Mouse (Mus musculus): Measurements from ENCODE around the gene 2310002L09Rik. TPM values are rescaled to one million over a fixed set of nuclear protein-coding genes. Genes with fewer than 3 reads are reported as not detected.

Gene 2310002L09Rik
- polyA plus RNA-seq (2014; fragmentation: Illumina TruSeq; extraction: RNeasy Lipid Tissue Mini Kit (QIAGEN cat#74804); ENCODE audit: insufficient read depth, low read depth, low replicate concordance): 0.46 TPM

DNA sequence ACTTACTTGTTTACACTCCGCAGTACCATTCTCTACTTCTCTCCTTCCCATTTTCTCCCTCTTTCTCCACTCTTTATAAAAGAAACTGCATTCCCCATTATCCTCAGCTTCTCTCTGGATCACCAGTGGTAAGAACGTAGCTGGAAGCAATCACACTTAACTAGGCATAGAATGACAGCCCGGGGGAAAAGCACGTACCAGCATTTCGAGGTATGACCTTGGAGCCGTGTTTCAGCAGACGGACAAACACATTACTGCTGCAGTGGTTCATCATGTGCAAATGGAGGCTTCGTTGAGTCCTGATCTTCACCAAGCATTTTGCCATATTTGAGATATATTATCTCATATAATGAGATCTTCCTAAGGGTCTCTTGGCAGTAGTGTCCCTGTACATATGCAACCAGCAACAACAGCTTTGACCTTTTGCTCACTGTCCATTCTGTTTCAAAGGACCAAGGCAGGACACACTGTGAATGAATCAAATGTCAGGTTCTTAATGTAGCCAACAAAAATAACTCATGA lies at the start of gene 2310002L09Rik:
Gene 2310002L09Rik, minus strand, starts transcription at position 472 of the 522 bp plus-strand sequence.

DNA sequence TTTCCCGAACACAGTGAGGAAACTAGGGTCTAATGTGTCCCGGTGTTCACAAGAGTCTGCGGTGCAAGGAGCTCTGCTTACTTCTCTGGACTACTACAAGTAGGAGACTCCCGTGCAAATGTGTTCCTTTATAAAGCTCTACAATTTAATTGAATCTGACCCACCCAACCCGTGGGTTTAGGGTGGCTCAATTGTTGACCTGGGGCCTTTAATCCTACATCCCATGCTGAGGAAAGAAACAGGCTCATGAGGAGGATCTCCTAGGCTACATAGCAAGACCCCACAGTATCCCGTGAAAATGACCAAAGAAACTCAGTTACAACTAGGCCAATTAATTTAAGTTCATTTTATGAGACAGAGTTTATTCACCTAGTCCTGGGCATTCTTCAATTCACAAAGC lies 30.0 kb downstream of the 2310002L09Rik start, which contains the start of gene Gm11756:
Gene Gm11756, minus strand, starts transcription at position 101 of the 400 bp plus-strand sequence.

GRCm38 (mm10) chr4:73905853-73906252 lies 44.8 kb downstream of the 2310002L09Rik start, which contains the start of gene Gm13871:
TSS of gene Gm13871 (minus strand) at chr4:73905953.

DNA sequence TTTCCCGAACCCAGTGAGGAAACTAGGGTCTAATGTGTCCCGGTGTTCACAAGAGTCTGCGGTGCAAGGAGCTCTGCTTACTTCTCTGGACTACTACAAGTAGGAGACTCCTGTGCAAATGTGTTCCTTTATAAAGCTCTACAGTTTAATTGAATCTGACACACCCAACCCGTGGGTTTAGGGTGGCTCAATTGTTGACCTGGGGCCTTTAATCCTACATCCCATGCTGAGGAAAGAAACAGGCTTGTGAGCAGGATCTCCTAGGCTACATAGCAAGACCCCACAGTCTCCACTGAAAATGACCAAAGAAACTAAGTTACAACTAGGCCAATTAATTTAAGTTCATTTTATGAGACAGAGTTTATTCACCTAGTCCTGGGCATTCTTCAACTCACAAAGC lies 59.6 kb downstream of the 2310002L09Rik start, which contains the start of gene Gm11757:
Gene Gm11757, minus strand, starts transcription at position 101 of the 400 bp plus-strand sequence.

Other genes with a start within 250 kb of the 2310002L09Rik start
- 5.6 TPM for gene Rasef, start 159.9 kb downstream of the 2310002L09Rik start, polyA plus RNA-seq (2014; fragmentation: Illumina TruSeq; extraction: RNeasy Lipid Tissue Mini Kit (QIAGEN cat#74804); ENCODE audit: insufficient read depth, low read depth, low replicate concordance)
- not detected for gene Gm11758, start 74.6 kb downstream of the 2310002L09Rik start, polyA plus RNA-seq (2014; fragmentation: Illumina TruSeq; extraction: RNeasy Lipid Tissue Mini Kit (QIAGEN cat#74804); ENCODE audit: insufficient read depth, low read depth, low replicate concordance)
- gene Gm11757, start 59.7 kb downstream of the 2310002L09Rik start, polyA plus RNA-seq (2014; fragmentation: Illumina TruSeq; extraction: RNeasy Lipid Tissue Mini Kit (QIAGEN cat#74804); ENCODE audit: insufficient read depth, low read depth, low replicate concordance): not detected
- gene Gm13871, start 44.9 kb downstream of the 2310002L09Rik start, polyA plus RNA-seq (2014; fragmentation: Illumina TruSeq; extraction: RNeasy Lipid Tissue Mini Kit (QIAGEN cat#74804); ENCODE audit: insufficient read depth, low read depth, low replicate concordance): not detected
- not detected for gene Gm11756, start 30.1 kb downstream of the 2310002L09Rik start, polyA plus RNA-seq (2014; fragmentation: Illumina TruSeq; extraction: RNeasy Lipid Tissue Mini Kit (QIAGEN cat#74804); ENCODE audit: insufficient read depth, low read depth, low replicate concordance)
- not detected for gene Frmd3, start 62.6 kb upstream of the 2310002L09Rik start, polyA plus RNA-seq (2014; fragmentation: Illumina TruSeq; extraction: RNeasy Lipid Tissue Mini Kit (QIAGEN cat#74804); ENCODE audit: insufficient read depth, low read depth, low replicate concordance)